Mouse (Mus musculus): ENCODE results near the gene Vwa7.

DNA sequence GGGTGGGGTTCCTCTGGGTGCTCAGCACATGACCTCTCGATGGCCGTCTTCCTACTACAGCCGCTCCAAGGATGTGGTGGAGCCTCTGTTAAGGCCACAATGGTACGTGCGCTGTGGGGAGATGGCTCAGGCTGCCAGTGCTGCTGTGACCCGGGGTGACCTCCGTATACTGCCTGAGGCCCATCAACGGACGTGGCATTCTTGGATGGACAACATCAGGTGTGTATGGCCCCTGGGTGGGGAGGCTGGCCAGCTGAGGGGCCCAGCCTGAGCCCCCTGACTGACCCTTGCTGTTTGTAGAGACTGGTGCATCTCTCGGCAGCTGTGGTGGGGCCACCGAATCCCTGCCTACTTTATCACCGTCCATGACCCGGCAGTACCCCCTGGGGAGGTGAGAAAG is 3.9 kb upstream of the Vwa7 start:
- TF ChIP-seq EP300 (optimal IDR thresholded peaks at IDR 0.05) (no peak), CTCF (IDR thresholded peaks at IDR 0.05; ENCODE audit: low read depth) (no peak)
